ENCODE assay signal across 10 mouse cellular contexts in genomic region chrX:50576824-50577223, GRCm38 (mm10).
A peak's percentile ranks its signal among the peaks of the same experiment; 100 is the strongest.
DNase-seq lines count a peak whose midpoint lies in the region; ATAC-seq and TF ChIP-seq lines count a peak whose summit lies in the region.
"Had no signal": no experiment of that assay in that cellular context is flagged by ENCODE, and none has a peak within 500 bp of the region (broad histone marks: within the 10 kb centered on the region; RNA-seq: fewer than 3 reads in every experiment).

No protein-coding gene starts in this region.

- peaks cover 5% of the 10 kb centered on the region for H3K36me3 ChIP-seq in ES-E14 (ENCODE audit: control insufficient read depth, insufficient read depth, low read length, poor library complexity, severe bottlenecking)
- no peaks in the 10 kb centered on the region for H3K36me3 ChIP-seq in embryonic facial prominence, embryonic 15.5 days
- peaks cover 19% of the 10 kb centered on the region for H3K36me3 ChIP-seq in hindbrain, embryonic 13.5 days
- no peaks in the 10 kb centered on the region; the same call in 1 of the 2 replicates for H3K36me3 ChIP-seq in liver, adult 2 months (ENCODE audit: control insufficient read depth, insufficient read depth, low read length)

- no peak for DNase-seq in gastrocnemius, adult 2 months
- DNase-seq in gastrocnemius, adult 18-20 months (ENCODE audit: low spot score): no peak
- no peak for DNase-seq in ES-E14 (ENCODE audit: low read depth, low spot score)
- no peak for DNase-seq in liver, adult 2 months (ENCODE audit: extremely low read depth, low read depth, low spot score)
- DNase-seq in neural tube, embryonic 10.5 days (ENCODE audit: extremely low spot score, low spot score): peak; percentile 45

- ATAC-seq in embryonic facial prominence, embryonic 15.5 days (ENCODE audit: insufficient number of reproducible peaks, low FRiP score, low TSS enrichment, low read depth): no peak; the same call in 1 of the 2 replicates
- ATAC-seq in hindbrain, embryonic 13.5 days (ENCODE audit: low FRiP score): no peak
- no peak for ATAC-seq in erythroid progenitor cell, adult 5-6 weeks (replicated peaks; ENCODE audit: low FRiP score, poor library complexity, severe bottlenecking)

- peak overlapping the region; percentile 68 for H3K27ac ChIP-seq in gastrocnemius, adult 2 months
- H3K27ac ChIP-seq in ES-E14 (ENCODE audit: insufficient read depth, low read depth, low read length, poor library complexity, severe bottlenecking): no peak overlapping the region
- no peak overlapping the region for H3K27ac ChIP-seq in embryonic facial prominence, embryonic 15.5 days (replicated peaks)
- H3K27ac ChIP-seq in hindbrain, embryonic 13.5 days: peak overlapping the region; percentile 12; the same call in 1 of the 2 replicates
- no peak overlapping the region for H3K27ac ChIP-seq in liver, adult 2 months (replicated peaks; ENCODE audit: insufficient read depth, low read depth, low read length)

- no peak for TF ChIP-seq POLR2A in liver, adult 2 months (IDR thresholded peaks at IDR 0.05; ENCODE audit: extremely low read depth, insufficient read depth, low read length)

- in situ Hi-C loops in ES-E14 (cut with MboI; ENCODE audit: low sequenced_read_pairs in 2 of 2, unreplicated experiment in 2 of 2): no loop called here

- no peaks in the 10 kb centered on the region for H3K4me1 ChIP-seq in ES-E14 (ENCODE audit: control insufficient read depth in 2 of 2, insufficient read depth in 2 of 2, low read length in 2 of 2, poor library complexity in 1 of 2)
- no peaks in the 10 kb centered on the region for H3K4me1 ChIP-seq in embryonic facial prominence, embryonic 15.5 days
- H3K4me1 ChIP-seq in hindbrain, embryonic 13.5 days (replicated peaks): no peaks in the 10 kb centered on the region
- no peaks in the 10 kb centered on the region for H3K4me1 ChIP-seq in liver, adult 2 months (ENCODE audit: control insufficient read depth, insufficient read depth, low read length)

- H3K27me3 ChIP-seq in embryonic facial prominence, embryonic 15.5 days: no peaks in the 10 kb centered on the region
- H3K27me3 ChIP-seq in hindbrain, embryonic 13.5 days: no peaks in the 10 kb centered on the region
- no peaks in the 10 kb centered on the region for H3K27me3 ChIP-seq in liver, adult 2 months (ENCODE audit: control insufficient read depth, insufficient read depth, low read length)

- WGBS in embryonic facial prominence, embryonic 15.5 days: 49% methylated on average over 7 of the region's 7 CpGs
- 66% methylated on average over 7 of the region's 7 CpGs for WGBS in hindbrain, embryonic 13.5 days
- WGBS in liver, adult 2 months: 81% methylated on average over 7 of the region's 7 CpGs

- peak overlapping the region; percentile 37; the same call in 1 of the 2 replicates for H3K9ac ChIP-seq in ES-E14 (ENCODE audit: insufficient read depth, low read depth, low read length, poor library complexity, severe bottlenecking)
- H3K9ac ChIP-seq in embryonic facial prominence, embryonic 15.5 days: no peak overlapping the region
- H3K9ac ChIP-seq in hindbrain, embryonic 13.5 days: no peak overlapping the region
- H3K9ac ChIP-seq in liver, adult 2 months (ENCODE audit: low read depth, low read length): no peak overlapping the region

- H3K79me2 ChIP-seq in liver, adult 2 months (ENCODE audit: control insufficient read depth, insufficient read depth, low read length): no peaks in the 10 kb centered on the region

- intact Hi-C loops in gastrocnemius, adult 2 months (cut with DNase I): loop anchor here (5.0 kb wide), 1 partner anchor 35 kb away; no protein-coding TSS in a partner anchor

- H3K4me2 ChIP-seq in embryonic facial prominence, embryonic 15.5 days (replicated peaks): 0 out of 2 replicates have a peak overlapping the region, but pooled peaks have one; percentile 12
- peak overlapping the region; percentile 33; the same call in 1 of the 2 replicates for H3K4me2 ChIP-seq in hindbrain, embryonic 13.5 days

- TF ChIP-seq CTCF in gastrocnemius, adult 2 months (IDR thresholded peaks at IDR 0.05): peak; percentile 68
- 0 out of 2 replicates have a peak, but pooled peaks have one; percentile 8 for TF ChIP-seq CTCF in liver, adult 2 months (IDR thresholded peaks at IDR 0.05; ENCODE audit: low read depth, low read length)

- no peaks in the 10 kb centered on the region for H3K9me3 ChIP-seq in ES-E14 (ENCODE audit: control insufficient read depth, insufficient read depth, low read depth, low read length)
- H3K9me3 ChIP-seq in embryonic facial prominence, embryonic 15.5 days (replicated peaks): no peaks in the 10 kb centered on the region
- H3K9me3 ChIP-seq in hindbrain, embryonic 13.5 days: no peaks in the 10 kb centered on the region
- H3K9me3 ChIP-seq: G1E had no signal

- H3K4me3 ChIP-seq in gastrocnemius, adult 2 months: peak overlapping the region; percentile 59
- H3K4me3 ChIP-seq in ES-E14 (ENCODE audit: insufficient read depth in 1 of 2, low read depth in 1 of 2, low read length in 2 of 2, poor library complexity in 1 of 2, severe bottlenecking in 1 of 2): no peak overlapping the region
- peak overlapping the region; percentile 28 for H3K4me3 ChIP-seq in embryonic facial prominence, embryonic 15.5 days (replicated peaks)
- 0 out of 2 replicates have a peak overlapping the region, but pooled peaks have one; percentile 14 for H3K4me3 ChIP-seq in hindbrain, embryonic 13.5 days
- H3K4me3 ChIP-seq in liver, adult 2 months (ENCODE audit: insufficient read depth, low read depth, low read length): no peak overlapping the region
- H3K4me3 ChIP-seq: myocyte had no signal

TF ChIP-seq in ES-E14, 5 proteins besides CTCF, POLR2A, EP300 and RAD21:
- TF ChIP-seq HCFC1 (IDR thresholded peaks at IDR 0.05; ENCODE audit: borderline replicate concordance, insufficient read depth, low read length) (peak; percentile 51; the same call in 1 of the 2 replicates), MAFK (IDR thresholded peaks at IDR 0.05; ENCODE audit: insufficient read depth, low read depth, low read length) (peak; percentile 27; the same call in 1 of the 2 replicates), ZNF384 (IDR thresholded peaks at IDR 0.05; ENCODE audit: low read depth, low read length) (peak; percentile 100), CHD2 (IDR thresholded peaks at IDR 0.05; ENCODE audit: low read depth, low read length) (no peak)

Comparison
In these comparisons a context has a peak if more than half of its experiments do, and no peak if none do; other contexts are left out.
1. H3K27ac ChIP-seq: peak in gastrocnemius, adult 2 months (single experiment) and hindbrain, embryonic 13.5 days (single experiment); none in ES-E14 (single experiment), embryonic facial prominence, embryonic 15.5 days (single experiment) and liver, adult 2 months (single experiment).
2. H3K4me3 ChIP-seq: peak in gastrocnemius, adult 2 months (single experiment), embryonic facial prominence, embryonic 15.5 days (single experiment) and hindbrain, embryonic 13.5 days (single experiment); none in ES-E14 (0 of 2) and liver, adult 2 months (single experiment).